Mouse (Mus musculus) midbrain, embryonic 11.5 days (tissue): ENCODE measurements around the gene Kif9. TPM values are rescaled to one million over a fixed set of nuclear protein-coding genes. Genes with fewer than 3 reads are reported as not detected.

Experiments
- ATAC-seq: fragments of 200-750 bp; cut with Nextera tagmentation; 2 replicates; pipeline ENCODE4 v1.8.0; 2017; ENCODE audit warnings: moderate TSS enrichment, moderate library complexity; ENCODE audit not compliant: low FRiP score
- DNase-seq: peaks from one replicate; pipeline ENCODE4 v3.0.0; 2015; ENCODE audit warnings: low spot score; ENCODE audit errors: missing footprints
- H3K27ac ChIP-seq: fragments of 300-500 bp; sonication (generic); 2 replicates; pipeline ENCODE4 v1.5.1; 2014; ENCODE audit warnings: low read depth, low read length
- H3K27me3 ChIP-seq: fragments of 300-500 bp; sonication (generic); 2 replicates; pipeline ENCODE4 v1.6.1; 2014; ENCODE audit warnings: mild to moderate bottlenecking, low read length, moderate library complexity, mixed read lengths; ENCODE audit not compliant: control insufficient read depth, insufficient read depth
- H3K36me3 ChIP-seq: fragments of 300-500 bp; sonication (generic); 2 replicates; pipeline ENCODE4 v1.6.1; 2014; ENCODE audit warnings: mild to moderate bottlenecking, low read length, moderate library complexity, mixed read lengths; ENCODE audit not compliant: control insufficient read depth, insufficient read depth
- H3K4me1 ChIP-seq: fragments of 300-500 bp; sonication (generic); 2 replicates; pipeline ENCODE4 v1.6.1; 2014; ENCODE audit warnings: low read length; ENCODE audit not compliant: control insufficient read depth, insufficient read depth
- H3K4me2 ChIP-seq: fragments of 300-500 bp; sonication (generic); 2 replicates; pipeline ENCODE4 v1.6.1; 2014; ENCODE audit warnings: mild to moderate bottlenecking, moderate library complexity
- H3K4me3 ChIP-seq: fragments of 300-500 bp; sonication (generic); 2 replicates; pipeline ENCODE4 v1.5.1; 2014; ENCODE audit warnings: low read depth, low read length
- H3K9ac ChIP-seq: fragments of 300-500 bp; sonication (generic); 2 replicates; pipeline ENCODE4 v1.6.1; 2014; ENCODE audit warnings: low read length
- H3K9me3 ChIP-seq: fragments of 300-500 bp; sonication (generic); 2 replicates; pipeline ENCODE4 v1.6.1; 2016; ENCODE audit warnings: low read length; ENCODE audit not compliant: control insufficient read depth
- WGBS: fragments of 180-500 bp; shearing (Covaris S2); extraction: QIAGEN DNeasy Blood & Tissue Kit; methylation state at CpG from one replicate; pipeline ENCODE4 v1.1.7; 2014; 5-methylcytosine and 5-hydroxymethylcytosine counted together
- polyA plus RNA-seq: library from polyadenylated mRNA; unstranded; fragments of >200 nt; fragmentation: Nextera tagmentation; extraction: Ambion mirVana; gene quantifications from 2 replicates; pipeline ENCODE4 v1.2.1, GENCODE M21; 2014

Kif9 gene
- polyA plus RNA-seq, 1 experiment from 2014 or later = 1.3 TPM

DNA sequence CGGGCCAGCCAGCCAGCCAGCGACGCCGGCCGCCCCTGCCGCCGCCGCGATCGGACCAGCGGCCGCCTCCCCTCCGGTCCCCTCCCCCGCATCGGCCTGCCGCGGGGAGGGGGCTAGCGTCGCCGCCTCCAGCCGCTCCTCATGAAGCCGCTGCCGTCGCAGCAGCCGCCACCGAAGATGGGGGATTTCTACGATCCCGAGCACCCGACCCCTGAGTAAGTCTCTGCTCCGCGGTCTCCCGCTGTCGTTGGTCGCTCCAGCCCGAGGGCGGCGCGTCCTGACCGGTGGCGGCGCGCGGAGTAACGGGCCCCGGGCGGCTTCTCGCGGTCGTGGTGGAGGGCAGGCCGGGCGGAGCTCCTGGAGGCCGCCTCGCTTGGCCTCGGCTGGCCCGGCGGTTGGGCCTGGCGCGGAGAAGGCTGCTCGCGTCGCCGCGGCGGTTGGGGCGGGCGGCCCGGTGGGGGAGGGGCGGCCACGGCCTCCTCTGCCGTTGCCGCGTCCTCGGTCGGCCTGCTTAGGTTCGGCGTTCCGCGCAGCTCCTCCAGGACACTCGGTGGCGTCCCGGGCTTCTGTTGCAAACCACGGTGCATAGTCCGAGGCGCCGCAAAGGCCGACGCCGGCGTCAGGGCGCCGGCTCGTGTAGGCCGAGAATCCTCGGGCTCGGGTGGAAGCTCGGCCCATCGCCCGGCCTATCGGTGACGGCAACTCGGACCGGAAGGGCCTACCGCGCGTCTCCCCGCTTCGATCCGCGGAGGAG lies 56.0 kb downstream of the Kif9 start, which contains the start of gene Setd2:
Gene Setd2, plus strand, starts transcription at position 60 of the 754 bp plus-strand sequence.
- Histone ChIP-seq H3K9me3 (no peaks in the 10 kb centered on the region), H3K4me1 (peaks cover 19% of the 10 kb centered on the region), H3K27me3 (no peaks in the 10 kb centered on the region), H3K4me3 (peak within 1 kb of the TSS; percentile 86), H3K36me3 (no peaks in the 10 kb centered on the region), H3K4me2 (peak within 1 kb of the TSS; percentile 64), H3K9ac (peak within 1 kb of the TSS; percentile 95), H3K27ac (peak within 1 kb of the TSS; percentile 96)
- WGBS = under 1% methylated on average over 63 of the region's 109 CpGs
- no peak; the same call in none of the 2 replicates for ATAC-seq
- peak; percentile 97 for DNase-seq

DNA sequence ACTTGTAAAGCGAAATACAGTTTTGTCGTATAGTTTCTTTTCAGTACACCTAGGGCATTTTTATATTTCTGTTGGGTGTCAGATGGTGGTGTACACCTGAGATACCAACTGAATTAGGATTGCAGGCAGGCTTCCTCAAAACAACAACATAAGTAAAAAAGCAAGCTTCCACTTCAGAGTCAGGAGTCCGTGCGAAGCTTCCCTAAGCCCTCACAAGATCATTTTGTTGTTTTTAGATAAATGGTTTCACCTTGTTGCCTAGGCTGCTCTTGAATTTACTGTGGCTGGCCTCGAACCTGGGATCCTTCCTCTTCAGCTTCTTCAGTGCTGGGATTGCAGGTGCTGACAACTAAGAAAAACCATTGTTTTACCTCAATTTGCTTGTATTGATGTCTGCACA lies 56.9 kb downstream of the Kif9 start:
- ATAC-seq (no peak), DNase-seq (peak; percentile 88)
- Histone ChIP-seq H3K4me3 (peak overlapping the region; percentile 86), H3K9me3 (no peaks in the 10 kb centered on the region), H3K27me3 (no peaks in the 10 kb centered on the region), H3K36me3 (no peaks in the 10 kb centered on the region), H3K27ac (no peak overlapping the region), H3K9ac (peak overlapping the region; percentile 95), H3K4me2 (peak overlapping the region; percentile 64), H3K4me1 (peaks cover 19% of the 10 kb centered on the region)
- WGBS = 45% methylated on average over 5 of the region's 5 CpGs

DNA sequence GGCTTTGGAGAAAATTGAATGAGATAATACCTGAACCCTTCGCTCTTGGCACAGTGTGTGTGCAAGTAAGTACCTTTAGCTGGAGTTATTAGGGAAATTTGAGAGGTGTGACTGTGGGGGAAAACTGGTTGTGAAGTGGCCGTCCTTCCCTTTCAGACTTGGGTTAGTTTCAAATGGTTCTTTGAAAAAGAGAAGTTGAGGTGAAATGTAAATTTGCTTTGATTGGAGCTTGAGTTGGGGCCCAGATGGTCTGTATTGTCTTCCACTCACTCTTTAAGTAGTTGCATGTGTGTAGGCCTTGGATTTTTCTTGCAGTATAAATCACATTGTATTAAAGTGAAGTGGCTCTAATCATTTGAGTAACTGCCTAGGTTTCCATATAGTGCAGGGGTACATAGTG lies 58.4 kb downstream of the Kif9 start:
- 85% methylated on average over 2 of the region's 2 CpGs for WGBS
- Histone ChIP-seq H3K4me2 (no peak overlapping the region), H3K27ac (no peak overlapping the region), H3K4me1 (peaks cover 19% of the 10 kb centered on the region), H3K4me3 (no peak overlapping the region), H3K9me3 (no peaks in the 10 kb centered on the region), H3K9ac (no peak overlapping the region), H3K36me3 (no peaks in the 10 kb centered on the region), H3K27me3 (no peaks in the 10 kb centered on the region)
- ATAC-seq (no peak), DNase-seq (no peak)

DNA sequence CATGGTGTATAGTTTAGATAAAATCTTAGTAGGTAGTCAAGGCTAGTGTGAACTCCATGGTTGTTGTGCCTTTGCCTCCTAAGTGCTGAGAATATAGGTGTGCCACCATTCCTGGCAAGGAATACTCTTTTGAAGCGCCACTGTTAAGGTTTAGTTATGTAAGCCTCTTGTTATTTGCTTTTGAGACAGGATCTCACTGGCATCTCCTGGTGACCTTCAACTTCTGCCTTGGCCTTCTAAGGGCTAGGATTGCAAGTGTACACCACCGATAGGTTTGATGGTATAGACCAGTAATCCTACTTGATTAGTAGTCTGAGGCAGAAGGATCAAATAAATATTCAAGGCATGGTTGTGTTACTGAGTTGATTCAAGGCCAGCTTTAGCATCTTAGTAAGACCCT lies 59.9 kb downstream of the Kif9 start:
- DNase-seq (peak; percentile 76), ATAC-seq (no peak)
- H3K4me3 ChIP-seq = no peak overlapping the region
- H3K36me3 ChIP-seq = no peaks in the 10 kb centered on the region
- WGBS = 93% methylated on average over 2 of the region's 2 CpGs
- no peaks in the 10 kb centered on the region for H3K27me3 ChIP-seq
- no peak overlapping the region for H3K27ac ChIP-seq
- H3K4me2 ChIP-seq = no peak overlapping the region
- H3K9ac ChIP-seq = no peak overlapping the region
- H3K9me3 ChIP-seq = no peaks in the 10 kb centered on the region
- peaks cover 15% of the 10 kb centered on the region for H3K4me1 ChIP-seq

DNA sequence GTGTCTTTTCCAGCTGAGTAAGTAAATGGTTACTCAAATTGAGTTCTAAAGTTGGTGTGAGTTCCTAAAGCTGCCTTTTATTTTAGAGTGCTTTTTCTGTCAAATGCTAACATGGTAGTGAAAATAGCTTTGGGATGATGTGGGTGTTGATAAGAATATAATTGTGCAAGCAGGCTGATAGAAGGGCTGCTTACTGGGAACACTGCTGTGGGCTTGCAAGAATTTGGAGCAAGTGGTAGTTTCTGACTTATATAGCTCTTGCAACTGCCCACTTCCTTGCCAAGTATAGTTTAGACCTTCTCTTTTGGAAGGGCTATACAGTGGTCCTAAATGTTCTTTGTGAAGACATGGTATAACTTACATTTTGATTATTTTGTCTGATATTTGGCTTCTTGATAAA lies 61.8 kb downstream of the Kif9 start:
- DNase-seq (no peak), ATAC-seq (no peak)
- no peak overlapping the region for H3K27ac ChIP-seq
- no peaks in the 10 kb centered on the region for H3K9me3 ChIP-seq
- H3K27me3 ChIP-seq = no peaks in the 10 kb centered on the region
- no peak overlapping the region for H3K4me2 ChIP-seq
- H3K9ac ChIP-seq = no peak overlapping the region
- no peak overlapping the region for H3K4me3 ChIP-seq
- peaks cover 15% of the 10 kb centered on the region for H3K4me1 ChIP-seq
- H3K36me3 ChIP-seq = no peaks in the 10 kb centered on the region

DNA sequence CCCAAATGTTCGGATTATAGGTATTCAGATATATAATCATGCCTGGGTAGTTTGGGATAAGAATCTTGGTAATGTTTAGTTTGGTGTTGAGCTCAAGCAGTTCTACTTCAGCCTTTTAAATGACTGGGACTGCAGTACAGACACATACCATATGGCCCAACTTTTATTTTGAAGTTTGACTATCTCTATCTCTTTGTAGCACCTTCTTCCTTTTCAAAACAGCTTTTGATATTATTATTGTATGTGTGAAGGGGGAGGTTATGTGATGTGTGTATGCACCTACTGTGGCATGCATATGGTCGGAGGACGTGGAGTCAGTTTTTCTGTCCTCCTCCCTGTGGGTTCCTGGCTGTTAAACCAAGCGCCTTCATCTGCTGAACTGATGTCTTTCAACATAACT lies 65.2 kb downstream of the Kif9 start:
- no peaks in the 10 kb centered on the region for H3K36me3 ChIP-seq
- H3K9ac ChIP-seq = no peak overlapping the region
- H3K27me3 ChIP-seq = no peaks in the 10 kb centered on the region
- no peak overlapping the region for H3K4me2 ChIP-seq
- H3K4me1 ChIP-seq = no peaks in the 10 kb centered on the region
- no peak overlapping the region for H3K4me3 ChIP-seq
- H3K9me3 ChIP-seq = no peaks in the 10 kb centered on the region
- DNase-seq (no peak), ATAC-seq (no peak)
- H3K27ac ChIP-seq = no peak overlapping the region
- WGBS = 92% methylated on average over 4 of the region's 4 CpGs

DNA sequence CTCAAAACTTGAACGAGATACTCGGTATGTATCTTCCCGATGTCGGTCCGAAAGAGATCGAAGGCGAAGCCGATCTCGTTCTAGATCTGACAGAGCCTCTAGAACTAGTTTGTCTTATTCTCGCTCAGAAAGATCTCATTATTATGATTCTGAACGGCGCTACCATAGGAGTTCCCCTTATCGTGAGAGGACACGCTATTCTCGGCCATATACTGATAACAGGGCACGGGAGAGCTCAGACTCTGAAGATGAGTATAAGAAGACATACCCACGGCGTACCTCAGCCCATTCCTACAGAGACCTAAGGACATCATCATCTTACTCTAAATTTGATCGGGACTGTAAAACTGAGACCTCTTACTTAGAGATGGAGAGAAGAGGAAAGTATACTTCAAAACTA lies 71.5 kb downstream of the Kif9 start:
- H3K27ac ChIP-seq = no peak overlapping the region
- H3K27me3 ChIP-seq = no peaks in the 10 kb centered on the region
- H3K4me3 ChIP-seq = no peak overlapping the region
- H3K36me3 ChIP-seq = peaks cover 27% of the 10 kb centered on the region
- H3K9ac ChIP-seq = no peak overlapping the region
- DNase-seq (no peak), ATAC-seq (no peak)
- 98% methylated on average over 19 of the region's 19 CpGs for WGBS
- H3K9me3 ChIP-seq = no peaks in the 10 kb centered on the region
- no peak overlapping the region for H3K4me2 ChIP-seq
- H3K4me1 ChIP-seq = no peaks in the 10 kb centered on the region

DNA sequence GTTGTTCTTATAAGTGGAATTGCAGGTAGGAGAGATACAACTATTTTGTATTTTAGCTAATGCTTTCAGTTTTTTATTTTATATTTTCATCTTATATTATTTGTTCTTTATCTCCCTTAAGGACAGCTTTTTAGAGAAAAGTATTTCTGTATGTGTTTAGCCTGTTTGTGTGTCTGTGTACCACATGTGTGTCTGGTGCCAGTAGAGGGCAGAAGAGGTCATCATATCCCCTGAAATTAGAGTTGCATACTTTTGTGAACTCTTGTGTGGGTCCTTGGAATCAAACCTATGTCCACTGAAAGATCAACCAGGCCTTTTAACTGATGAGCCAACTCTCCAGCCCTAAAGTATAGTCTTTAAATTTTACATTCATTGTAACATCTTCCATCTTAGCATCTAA lies 91.6 kb downstream of the Kif9 start:
- Histone ChIP-seq H3K4me1 (no peaks in the 10 kb centered on the region), H3K9me3 (no peaks in the 10 kb centered on the region), H3K27ac (no peak overlapping the region), H3K9ac (no peak overlapping the region), H3K4me3 (no peak overlapping the region), H3K27me3 (no peaks in the 10 kb centered on the region), H3K4me2 (no peak overlapping the region), H3K36me3 (peaks cover 8% of the 10 kb centered on the region)
- ATAC-seq = no peak
- DNase-seq = no peak
